Mouse (Mus musculus): ENCODE results near the gene BC016579. TPM values are rescaled to one million over a fixed set of nuclear protein-coding genes. Genes with fewer than 3 reads are reported as not detected.

BC016579 gene
- total RNA-seq, 2 experiments from 2014 or later: 0.20 to 0.28 TPM

DNA sequence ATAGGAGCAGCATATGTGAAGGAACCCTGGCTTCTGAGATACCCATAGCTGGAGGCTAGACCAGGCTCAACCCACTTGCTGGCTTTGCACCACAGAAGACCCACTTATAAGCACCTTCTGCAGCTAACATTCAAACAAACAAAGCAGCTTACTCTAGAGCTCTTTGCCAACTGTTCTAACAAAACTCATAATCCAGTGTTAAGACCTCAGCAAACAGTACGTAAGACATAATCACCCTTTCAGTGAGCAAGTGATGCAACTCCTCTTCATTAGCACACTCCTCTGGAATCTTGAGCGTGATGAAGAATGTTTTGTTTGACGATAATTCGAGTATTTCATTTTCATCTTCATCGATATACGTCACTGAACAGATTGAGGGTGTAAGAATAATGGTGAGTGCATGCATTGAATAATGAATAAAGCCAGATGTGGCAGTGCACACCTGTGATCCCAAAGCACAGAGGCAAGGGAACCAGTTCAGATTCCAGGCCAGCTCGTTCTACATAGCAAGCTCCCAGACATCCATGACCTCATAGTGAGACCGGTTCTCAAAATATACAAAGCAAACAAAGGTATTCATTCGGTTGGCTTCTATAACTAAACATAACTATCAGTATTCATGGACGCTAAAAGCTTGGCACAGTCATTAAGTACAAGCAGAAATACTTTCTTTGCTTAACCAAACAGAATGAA is 13.7 kb downstream of the BC016579 start:
- no peak for DNase-seq

GRCm38 (mm10) chr16:45635826-45636225 is 18.0 kb downstream of the BC016579 start:
- no peak for DNase-seq

- no peak for DNase-seq
These were observed 21.4 kb downstream of the BC016579 start for GRCm38 (mm10) chr16:45632420-45632819.

DNA sequence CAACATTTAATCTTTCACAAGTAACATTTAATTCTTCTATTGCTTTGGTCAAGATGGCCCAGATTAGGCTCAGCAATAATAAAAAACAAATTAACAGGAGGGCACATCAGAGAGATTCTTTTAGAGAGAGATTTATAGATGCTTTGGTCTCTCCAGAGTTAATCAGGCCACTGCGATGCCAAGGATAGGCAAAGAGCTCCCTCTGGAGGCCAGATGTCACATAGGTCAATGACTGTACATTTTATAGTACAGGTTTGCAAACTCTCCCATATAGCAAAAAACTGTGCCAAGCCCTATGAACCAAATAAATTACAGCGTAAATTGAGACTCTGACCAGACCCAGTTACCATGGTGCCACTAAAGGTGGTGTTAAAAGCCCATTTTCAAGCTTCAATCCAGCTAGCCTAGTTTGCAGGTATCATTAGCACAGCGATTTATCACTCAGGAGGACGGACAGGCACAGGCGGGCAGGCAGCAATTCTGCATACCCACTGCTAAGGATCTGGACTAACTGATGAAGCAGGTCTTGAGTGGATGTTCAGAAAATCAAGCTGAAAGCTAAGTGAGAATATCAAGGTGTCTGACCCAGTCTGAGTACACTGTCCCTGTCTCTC is 23.4 kb downstream of the BC016579 start:
- peak; percentile 22 to 36 for DNase-seq

DNA sequence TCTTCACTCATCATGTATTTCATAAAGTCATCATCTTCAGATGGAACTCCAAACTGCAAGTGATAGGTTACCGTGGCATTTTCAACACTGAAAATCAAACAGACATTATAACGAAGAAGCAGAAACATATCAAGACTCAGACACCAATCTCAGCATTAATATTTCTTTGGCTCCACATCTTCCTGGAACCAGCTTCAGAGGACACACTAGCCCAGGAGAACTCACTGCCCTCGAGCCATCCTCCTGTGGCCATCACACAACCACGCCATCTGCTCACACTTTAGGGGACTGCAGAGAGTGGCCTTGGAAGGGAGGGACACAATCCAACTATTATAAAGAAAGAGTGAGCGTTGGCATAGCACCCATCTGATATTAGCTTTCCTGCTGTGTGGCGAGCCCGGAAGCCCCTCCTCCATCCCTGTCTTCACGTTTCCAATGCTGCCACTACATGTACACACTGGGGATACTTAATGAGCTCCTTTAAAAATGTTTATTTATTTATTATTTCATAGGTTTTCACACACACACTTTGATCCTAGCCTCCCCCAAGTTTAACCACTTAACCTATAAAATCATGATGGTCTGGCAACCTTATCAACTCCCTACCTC is 24.3 kb downstream of the BC016579 start:
- no peak for DNase-seq

DNA sequence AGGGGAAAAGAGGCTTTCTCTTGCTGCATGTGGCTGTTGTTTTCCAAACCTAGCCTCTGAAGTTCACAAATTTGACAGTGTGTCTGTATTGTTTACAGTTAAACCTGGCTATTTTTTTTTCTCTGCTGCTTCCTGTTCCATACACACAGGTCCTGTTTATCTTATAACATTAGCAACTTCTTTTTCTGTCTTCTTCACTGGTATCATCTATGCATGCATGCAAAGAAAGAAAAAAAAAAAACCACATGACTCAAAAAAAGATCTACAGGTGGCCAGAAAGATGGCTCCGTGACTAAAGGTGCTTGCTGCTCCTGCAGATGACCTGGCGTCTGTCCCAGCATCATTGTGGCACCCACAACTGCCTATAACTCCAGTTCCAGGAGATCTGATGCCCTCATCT is 28.5 kb downstream of the BC016579 start:
- no peak for DNase-seq

DNA sequence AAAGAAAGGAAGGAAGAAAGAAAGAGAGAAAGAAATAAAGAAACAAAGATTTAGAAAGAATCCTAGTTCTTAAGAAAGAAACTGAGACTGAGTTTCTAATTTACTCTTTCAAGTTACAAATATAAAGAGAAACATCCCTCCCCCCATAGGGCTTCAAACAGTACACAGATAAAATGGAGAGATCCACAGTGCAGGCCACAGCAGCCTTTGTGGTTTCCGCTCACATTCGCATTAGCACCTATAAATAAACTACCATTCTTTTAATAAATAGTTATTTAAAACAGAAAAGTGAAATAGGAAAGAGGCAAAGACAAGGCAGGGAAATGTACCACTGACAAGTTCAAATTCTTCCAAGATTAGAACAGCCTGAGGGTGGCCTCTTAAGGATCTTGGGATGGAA is 29.1 kb downstream of the BC016579 start:
- no peak for DNase-seq

DNA sequence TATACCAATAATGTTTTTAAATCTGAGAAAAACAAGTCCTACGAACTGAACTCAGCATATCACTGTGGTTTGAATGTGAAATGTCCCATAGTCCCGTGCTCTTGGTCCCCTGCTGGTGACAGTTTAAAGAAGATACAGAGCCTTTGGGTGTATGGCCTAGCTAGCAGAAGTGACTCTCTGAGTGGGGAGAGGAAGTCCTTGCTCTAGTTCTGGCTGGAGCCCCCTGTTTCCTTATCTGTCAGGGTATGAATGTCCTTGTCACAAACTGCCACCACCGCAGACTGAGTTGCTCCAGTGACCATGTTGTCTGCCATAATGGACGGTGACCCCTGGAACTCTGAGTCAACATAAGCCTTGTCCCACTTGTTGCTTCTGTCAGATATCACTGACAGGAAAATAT is 30.6 kb downstream of the BC016579 start:
- DNase-seq: no peak

GRCm38 (mm10) chr16:45619751-45620375 is 34.0 kb downstream of the BC016579 start:
- no peak for DNase-seq

DNA sequence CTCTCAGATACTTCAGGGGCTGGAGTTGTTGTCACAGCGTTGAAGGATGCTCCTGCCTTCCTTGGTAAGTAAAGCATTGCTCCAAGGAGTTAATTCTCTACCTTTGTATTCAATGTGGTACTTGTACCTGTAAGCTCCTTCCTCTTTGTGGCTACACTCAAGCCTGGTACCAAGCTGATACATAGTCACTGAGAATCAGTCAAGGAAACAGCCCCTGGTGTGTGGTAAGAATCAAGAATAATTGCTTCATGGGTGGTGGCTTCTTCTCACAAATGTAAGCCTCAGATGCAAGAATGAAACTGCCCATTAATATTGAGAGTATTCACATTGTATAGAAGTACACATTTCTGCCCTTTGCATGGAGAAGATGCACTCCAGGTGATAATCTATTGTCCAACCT is 37.9 kb downstream of the BC016579 start:
- DNase-seq: no peak

- DNase-seq: no peak
These were observed 40.6 kb downstream of the BC016579 start for GRCm38 (mm10) chr16:45613247-45613646.

DNA sequence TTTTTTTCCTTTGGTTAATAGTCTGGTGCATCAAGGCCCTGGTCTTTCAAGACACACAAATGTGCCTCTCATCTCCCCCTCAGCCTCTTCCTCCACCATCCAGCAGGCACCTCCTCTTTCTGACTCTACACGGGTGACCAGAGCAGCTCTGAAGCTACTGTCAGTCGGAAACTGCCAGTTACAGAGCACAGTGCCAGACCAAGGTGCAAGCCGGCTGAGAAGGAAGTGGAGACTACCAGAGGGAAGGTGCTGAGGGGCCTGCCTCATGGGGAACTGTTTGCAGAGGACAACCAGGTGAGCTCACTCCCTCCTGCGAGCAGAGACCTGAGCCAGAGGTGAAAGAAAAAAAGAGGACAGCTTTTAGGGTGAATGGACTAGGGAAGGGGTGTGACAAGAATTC is 43.6 kb downstream of the BC016579 start, which contains the start of gene Gcsam:
Gcsam (plus strand) TSS at position 114 of the 400 bp plus-strand sequence.
- DNase-seq: no peak

DNA sequence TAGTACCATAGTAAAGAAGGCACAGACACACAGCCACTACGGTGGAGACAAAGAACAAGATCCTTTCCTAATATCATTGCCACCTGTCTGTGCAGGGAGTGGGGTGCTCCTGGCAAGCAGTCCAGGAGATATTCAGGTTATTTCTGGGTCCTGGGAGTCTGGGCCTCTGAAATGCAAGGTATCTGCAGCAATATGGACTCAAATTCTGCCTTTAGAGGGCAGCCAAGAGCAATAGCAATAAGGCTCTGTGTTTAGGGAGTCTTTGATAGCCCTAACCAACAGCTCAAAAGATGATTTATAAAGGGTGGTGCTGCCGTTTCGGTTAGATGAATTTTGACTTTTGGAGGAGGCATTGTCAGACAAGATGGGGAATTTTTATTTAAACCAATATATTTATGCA is 44.6 kb downstream of the BC016579 start:
- no peak for DNase-seq

- DNase-seq: no peak
These were observed 45.4 kb downstream of the BC016579 start for GRCm38 (mm10) chr16:45608481-45608954.

DNA sequence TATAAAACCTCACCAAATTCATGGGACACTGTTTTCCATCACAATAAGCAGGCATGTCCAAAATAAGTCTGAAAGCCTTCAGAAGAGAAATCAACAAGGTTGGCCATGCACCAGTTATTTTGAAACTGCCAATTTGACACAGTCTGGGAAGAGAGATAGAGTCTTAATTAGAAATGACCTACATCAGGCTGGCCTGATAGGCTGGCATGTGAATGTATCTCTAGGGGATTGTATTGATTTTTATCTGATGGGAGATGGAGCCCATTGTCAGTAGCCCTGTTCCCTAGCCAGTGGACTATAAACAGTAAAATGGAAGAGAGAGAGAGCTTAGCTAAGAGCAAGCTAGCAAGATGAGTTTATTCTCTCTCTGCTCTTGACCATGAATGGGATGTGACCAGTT is 58.4 kb downstream of the BC016579 start:
- DNase-seq: no peak

GRCm38 (mm10) chr16:45593656-45594055 is 60.2 kb downstream of the BC016579 start:
- no peak for DNase-seq

DNA sequence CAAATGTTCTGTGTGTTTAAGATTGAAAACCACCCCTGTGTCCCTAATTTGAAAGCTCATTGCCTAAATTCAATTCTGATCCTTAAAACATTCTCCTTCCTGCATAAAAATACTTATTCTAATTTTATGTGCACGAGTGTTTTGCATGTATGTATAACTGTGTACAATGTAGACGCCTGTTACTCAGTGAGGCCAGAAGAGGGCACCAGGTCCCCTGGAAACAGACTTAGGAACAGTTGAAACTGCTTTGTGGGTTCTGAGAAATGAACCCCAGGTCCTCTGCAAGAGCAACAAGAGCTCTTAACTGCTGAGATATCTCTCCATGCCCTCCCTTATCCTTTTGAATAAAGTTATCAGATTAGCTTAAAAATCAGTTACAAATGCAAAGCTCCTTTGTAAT is 71.4 kb downstream of the BC016579 start:
- DNase-seq: no peak

DNA sequence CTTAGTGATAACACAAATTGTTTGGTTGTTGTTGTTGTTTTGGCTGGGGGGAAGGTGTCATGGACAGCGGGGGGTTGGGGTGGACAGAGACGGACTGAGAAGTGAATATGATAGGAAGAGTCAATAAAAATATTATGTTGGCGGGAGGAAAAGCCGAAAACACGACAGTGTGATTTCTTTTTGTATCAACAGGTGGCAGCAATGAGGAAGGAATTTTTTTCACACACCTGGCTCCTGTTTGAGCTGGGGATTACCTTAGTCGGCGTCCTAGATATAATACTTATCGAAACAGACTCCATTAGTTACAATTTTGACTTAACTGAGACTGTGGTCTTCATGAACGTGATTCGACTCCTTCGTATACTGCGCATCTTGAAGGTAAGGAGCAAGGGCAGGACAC is 74.0 kb downstream of the BC016579 start:
- DNase-seq: no peak

Other genes with a start within 250 kb of the BC016579 start
- 10 to 100 TPM; 75.4 TPM for gene Cd200, start 245.0 kb downstream of the BC016579 start, total RNA-seq (2021)
- under 1 TPM in 1 of 2 experiments, not detected in 1; 0.17 TPM for gene Gm609, start 161.1 kb downstream of the BC016579 start, total RNA-seq (2021)
- gene Gm17783, start 122.0 kb downstream of the BC016579 start, total RNA-seq (2021): not detected
- not detected for gene Slc9c1, start 118.8 kb downstream of the BC016579 start, total RNA-seq (2021)
- gene Gcsam, start 43.7 kb downstream of the BC016579 start, total RNA-seq (2021): not detected
- 1 to 10 TPM in 1 of 2 experiments, under 1 TPM in 1; 0.67 to 1.9 TPM for gene Tmprss7, start 39.6 kb upstream of the BC016579 start, total RNA-seq (2021)
- 100 to 1,000 TPM; 244 to 276 TPM for gene Tagln3, start 70.5 kb upstream of the BC016579 start, total RNA-seq (2021)
- 10 to 100 TPM; 19.1 to 21.6 TPM for gene Abhd10, start 88.9 kb upstream of the BC016579 start, total RNA-seq (2021)